Mouse (Mus musculus) urinary bladder, postnatal 25 days (tissue): ENCODE data around the gene Pias3.
"Not testable (repeated sequence)": the region's sequence is repeated elsewhere in the genome, so short reads cannot be mapped to it uniquely, and the experiment has no call there.

Experiments used
- DNase-seq: peaks from one replicate; pipeline ENCODE4 v3.0.0; 2022; ENCODE audit warnings: low spot score

The Pias3 gene

GRCm38 (mm10) chr3:96696198-96696765 is at the start of gene Pias3:
Pias3 (plus strand) TSS chr3:96696384.
- DNase-seq, result peak; percentile 76

GRCm38 (mm10) chr3:96647365-96647764 is 48.8 kb upstream of the Pias3 start:
- DNase-seq, result no peak

- DNase-seq, result no peak
Observed at GRCm38 (mm10) chr3:96660901-96661300, 35.3 kb upstream of the Pias3 start.

- DNase-seq, result no peak
Observed at GRCm38 (mm10) chr3:96662731-96663316, 33.4 kb upstream of the Pias3 start.

- peak; percentile 79 for DNase-seq
Observed at GRCm38 (mm10) chr3:96663432-96664239, 32.5 kb upstream of the Pias3 start.

GRCm38 (mm10) chr3:96665732-96666363 is 30.3 kb upstream of the Pias3 start:
- not testable (repeated sequence) for DNase-seq

- no peak for DNase-seq
Observed at GRCm38 (mm10) chr3:96666916-96667315, 29.3 kb upstream of the Pias3 start.

GRCm38 (mm10) chr3:96667316-96667715 is 28.9 kb upstream of the Pias3 start:
- no peak for DNase-seq

- DNase-seq, result no peak
Observed at GRCm38 (mm10) chr3:96668424-96669067, 27.6 kb upstream of the Pias3 start.

- DNase-seq, result peak; percentile 68
Observed at GRCm38 (mm10) chr3:96669727-96670468, 26.3 kb upstream of the Pias3 start, which contains the start of gene Ankrd35. Ankrd35 (plus strand) TSS chr3:96670131.

- DNase-seq, result no peak
Observed at GRCm38 (mm10) chr3:96671519-96671918, 24.7 kb upstream of the Pias3 start.

GRCm38 (mm10) chr3:96673514-96673913 is 22.7 kb upstream of the Pias3 start:
- no peak for DNase-seq

- peak; percentile 48 for DNase-seq
Observed at GRCm38 (mm10) chr3:96674442-96674841, 21.7 kb upstream of the Pias3 start.

GRCm38 (mm10) chr3:96675171-96675570 is 21.0 kb upstream of the Pias3 start:
- DNase-seq, result no peak

GRCm38 (mm10) chr3:96675690-96676089 is 20.5 kb upstream of the Pias3 start:
- DNase-seq, result no peak

GRCm38 (mm10) chr3:96678456-96678855 is 17.7 kb upstream of the Pias3 start:
- DNase-seq, result no peak

GRCm38 (mm10) chr3:96679159-96679674 is 17.0 kb upstream of the Pias3 start:
- peak; percentile 40 for DNase-seq

GRCm38 (mm10) chr3:96680269-96680956 is 15.8 kb upstream of the Pias3 start:
- DNase-seq, result no peak

GRCm38 (mm10) chr3:96683496-96683895 is 12.7 kb upstream of the Pias3 start:
- DNase-seq, result no peak

GRCm38 (mm10) chr3:96684151-96684821 is 11.9 kb upstream of the Pias3 start:
- DNase-seq, result no peak
